ENCODE assay signal across 9 mouse cellular contexts in genomic region chr1:132541824-132542599, GRCm38 (mm10). TPM values are rescaled to one million over a fixed set of nuclear protein-coding genes. Genes with fewer than 3 reads are reported as not detected.
A peak's percentile ranks its signal among the peaks of the same experiment; 100 is the strongest.
DNase-seq lines count a peak whose midpoint lies in the region; ATAC-seq lines count a peak whose summit lies in the region.
"Had no signal": no experiment of that assay in that cellular context is flagged by ENCODE, and none has a peak within 500 bp of the region (broad histone marks: within the 10 kb centered on the region; RNA-seq: fewer than 3 reads in every experiment).

No protein-coding gene starts in this region.

- H3K27me3 ChIP-seq in heart, embryonic 10.5 days (ENCODE audit: insufficient read depth, poor library complexity, severe bottlenecking), result peaks cover 92% of the 10 kb centered on the region
- H3K27me3 ChIP-seq in hindbrain, embryonic 10.5 days (ENCODE audit: insufficient read depth, poor library complexity, severe bottlenecking), result peaks cover 83% of the 10 kb centered on the region
- H3K27me3 ChIP-seq in midbrain, embryonic 12.5 days, result peaks cover 54% of the 10 kb centered on the region

- peak overlapping the region; percentile 64 for H3K4me2 ChIP-seq in midbrain, embryonic 12.5 days (replicated peaks)

- no peaks in the 10 kb centered on the region for H3K36me3 ChIP-seq in heart, embryonic 10.5 days
- no peaks in the 10 kb centered on the region for H3K36me3 ChIP-seq in hindbrain, embryonic 10.5 days
- H3K36me3 ChIP-seq in midbrain, embryonic 12.5 days, result no peaks in the 10 kb centered on the region

- no peak overlapping the region for H3K27ac ChIP-seq in heart, embryonic 10.5 days
- H3K27ac ChIP-seq in hindbrain, embryonic 10.5 days, result peak overlapping the region; percentile 81
- peak overlapping the region; percentile 75 for H3K27ac ChIP-seq in midbrain, embryonic 12.5 days (replicated peaks)

- 11% methylated on average over 5 of the region's 5 CpGs for WGBS in heart, embryonic 10.5 days
- WGBS in hindbrain, embryonic 10.5 days, result 14% methylated on average over 5 of the region's 5 CpGs
- WGBS in midbrain, embryonic 12.5 days, result 13% methylated on average over 5 of the region's 5 CpGs

- peak overlapping the region; percentile 60 for H3K9ac ChIP-seq in midbrain, embryonic 12.5 days (replicated peaks)

- ATAC-seq in midbrain, embryonic 12.5 days (ENCODE audit: low FRiP score, low read depth), result peak; percentile 31; the same call in 1 of the 2 replicates

- H3K4me3 ChIP-seq in heart, embryonic 10.5 days, result peak overlapping the region; percentile 43
- peak overlapping the region; percentile 56 for H3K4me3 ChIP-seq in hindbrain, embryonic 10.5 days
- H3K4me3 ChIP-seq in midbrain, embryonic 12.5 days, result peak overlapping the region; percentile 45

- H3K4me1 ChIP-seq in heart, embryonic 10.5 days, result peaks cover 38% of the 10 kb centered on the region
- peaks cover 45% of the 10 kb centered on the region for H3K4me1 ChIP-seq in hindbrain, embryonic 10.5 days (replicated peaks)
- peaks cover 43% of the 10 kb centered on the region for H3K4me1 ChIP-seq in midbrain, embryonic 12.5 days

- no peaks in the 10 kb centered on the region for H3K9me3 ChIP-seq in heart, embryonic 10.5 days
- no peaks in the 10 kb centered on the region for H3K9me3 ChIP-seq in hindbrain, embryonic 10.5 days
- H3K9me3 ChIP-seq in midbrain, embryonic 12.5 days, result no peaks in the 10 kb centered on the region

- no peak for DNase-seq in heart, embryonic 10.5 days (ENCODE audit: low spot score)
- no peak for DNase-seq in heart, adult 18-20 months
- DNase-seq in cerebellum, adult 9-11 months, result peak; percentile 75
- no peak for DNase-seq in hindbrain, embryonic 10.5 days (ENCODE audit: low spot score)
- no peak for DNase-seq in ovary, postnatal 14 days (ENCODE audit: low spot score)
- DNase-seq in frontal cortex, postnatal 36 days (ENCODE audit: low spot score in 2 of 2), result no peak
- DNase-seq in adrenal gland, postnatal 14 days, result no peak
- DNase-seq: thymus, postnatal 14 days had no signal

RNA-seq across cellular contexts. Expression of gene Cntn2, which starts 1.0 kb away (rescaled TPM):
- 0.14 and 0.67 TPM in 2 replicates for polyA plus RNA-seq in heart, embryonic 10.5 days (2016; fragmentation: Nextera tagmentation; extraction: Ambion mirVana)
- total RNA-seq in heart, adult 18-20 months (2021), result 1 to 10 TPM; 3.1 to 4.0 TPM
- 41.2 and 87.6 TPM in 2 replicates for polyA plus RNA-seq in hindbrain, embryonic 10.5 days (2016; fragmentation: Nextera tagmentation; extraction: Ambion mirVana)
- polyA plus RNA-seq in midbrain, embryonic 12.5 days (2016; fragmentation: Nextera tagmentation; extraction: Ambion mirVana), result 109 and 112 TPM in 2 replicates
- total RNA-seq in adrenal gland, postnatal 14 days (2021), result 0.07 and 0.94 TPM in 2 replicates

RNA-seq across cellular contexts. Expression of gene Tmem81, which starts 36.0 kb away (rescaled TPM):
- polyA plus RNA-seq in heart, embryonic 10.5 days (2016; fragmentation: Nextera tagmentation; extraction: Ambion mirVana), result 1.2 and 1.3 TPM in 2 replicates
- 1 to 10 TPM; 1.5 TPM for total RNA-seq in heart, adult 18-20 months (2021)
- 1.1 and 1.9 TPM in 2 replicates for polyA plus RNA-seq in hindbrain, embryonic 10.5 days (2016; fragmentation: Nextera tagmentation; extraction: Ambion mirVana)
- polyA plus RNA-seq in midbrain, embryonic 12.5 days (2016; fragmentation: Nextera tagmentation; extraction: Ambion mirVana), result 1.4 and 1.7 TPM in 2 replicates
- 2.3 and 4.2 TPM in 2 replicates for total RNA-seq in adrenal gland, postnatal 14 days (2021)

Comparison
In these comparisons a context has a peak if more than half of its experiments do, and no peak if none do; other contexts are left out.
1. RNA of gene Cntn2, which starts 1.0 kb away (polyA plus RNA-seq): 109 to 112 TPM in midbrain, embryonic 12.5 days and 41.2 to 87.6 TPM in hindbrain, embryonic 10.5 days; 0.14 to 0.67 TPM in heart, embryonic 10.5 days; every median in the first group is over 10 times any median in the second.
2. Peak in every context shown above with its lines, with median percentiles within 50 percentile points of each other: H3K4me3 ChIP-seq.